Mouse (Mus musculus): ENCODE results near the gene Tmem63a. TPM values are rescaled to one million over a fixed set of nuclear protein-coding genes. Genes with fewer than 3 reads are reported as not detected.
A peak's percentile ranks its signal among the peaks of the same experiment; 100 is the strongest.
"Not testable (repeated sequence)": the region's sequence is repeated elsewhere in the genome, so short reads cannot be mapped to it uniquely, and the experiment has no call there.

Tmem63a gene
- polyA plus RNA-seq, 2 experiments: 18.2 to 47.9 TPM

DNA sequence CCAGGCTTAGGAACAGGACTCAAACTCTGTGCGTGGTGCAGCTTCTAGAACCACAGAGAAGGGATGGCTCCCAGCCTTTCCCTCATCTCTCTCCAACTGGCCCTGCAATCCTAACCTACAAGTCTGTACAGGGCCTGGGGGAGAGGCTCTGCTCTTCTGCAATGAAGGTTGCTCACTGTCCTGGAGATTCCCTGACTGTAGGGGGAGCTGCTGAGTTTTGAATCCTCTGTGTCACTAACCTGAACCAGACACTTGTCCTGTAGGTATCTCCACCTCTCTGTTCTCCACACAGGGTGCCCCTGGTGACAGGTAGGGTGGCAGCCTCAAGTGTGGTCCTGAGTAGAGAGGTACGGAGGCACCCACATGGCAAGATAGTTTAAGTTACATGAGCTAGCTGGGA lies 38.3 kb downstream of the Tmem63a start:
- H3K27ac ChIP-seq (replicated peaks; ENCODE audit: low read depth, low read length): no peak overlapping the region
- no peaks in the 10 kb centered on the region for H3K9me3 ChIP-seq (ENCODE audit: control insufficient read depth, low read length)
- H3K27me3 ChIP-seq (ENCODE audit: control insufficient read depth, insufficient read depth, low read length): no peaks in the 10 kb centered on the region
- ATAC-seq (ENCODE audit: low FRiP score, low read depth) (no peak), DNase-seq (ENCODE audit: low spot score) (no peak)
- H3K4me2 ChIP-seq (replicated peaks; ENCODE audit: low read depth, low read length, severe bottlenecking): no peak overlapping the region
- no peak for TF ChIP-seq POLR2A (IDR thresholded peaks at IDR 0.05; ENCODE audit: borderline replicate concordance, extremely low read depth, insufficient read depth, insufficient read length)
- no peaks in the 10 kb centered on the region for H3K36me3 ChIP-seq (ENCODE audit: control insufficient read depth, insufficient read depth, low read length)
- H3K9ac ChIP-seq (ENCODE audit: low read depth, low read length, severe bottlenecking): no peak overlapping the region
- H3K4me3 ChIP-seq (replicated peaks; ENCODE audit: low read length): no peak overlapping the region
- WGBS: 64% methylated on average over 2 of the region's 2 CpGs
- no peaks in the 10 kb centered on the region for H3K4me1 ChIP-seq (ENCODE audit: control insufficient read depth, insufficient read depth, low read length)

DNA sequence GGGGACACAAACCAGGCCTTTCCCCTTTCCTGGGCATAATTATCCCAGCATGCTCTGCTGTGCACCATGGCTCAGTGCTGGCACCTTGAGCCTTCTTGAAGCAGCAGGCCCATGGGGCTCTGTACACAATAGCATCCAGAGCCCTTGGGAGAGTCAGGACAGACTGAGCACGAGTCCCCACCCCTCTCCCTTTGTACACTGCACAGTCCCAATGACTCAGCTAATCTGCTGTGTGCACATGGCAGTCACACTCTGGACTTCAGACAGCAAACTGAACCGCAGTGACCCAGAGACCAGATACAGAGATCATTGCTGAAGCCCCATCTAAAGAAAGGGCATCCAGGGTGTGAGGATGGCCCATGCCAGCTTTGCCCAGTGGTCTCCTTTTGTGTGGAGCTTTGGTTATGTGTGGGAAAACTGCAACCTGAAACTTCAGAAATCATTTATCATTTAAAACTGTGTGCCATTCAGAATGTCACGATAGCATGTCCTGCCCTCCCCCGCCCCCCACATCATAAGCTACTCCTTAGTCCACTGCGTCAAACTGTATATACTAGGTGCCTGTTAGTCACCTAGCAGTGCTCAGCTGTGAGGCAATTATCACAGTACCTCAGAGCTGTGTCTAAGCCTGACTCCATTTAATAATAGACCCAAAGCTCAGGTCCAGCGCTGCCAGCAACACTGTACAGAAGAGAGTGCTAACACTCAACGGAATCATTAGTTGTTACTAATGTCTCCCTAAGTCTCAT lies 39.3 kb downstream of the Tmem63a start:
- H3K4me3 ChIP-seq (replicated peaks; ENCODE audit: low read length); ATAC-seq (ENCODE audit: low FRiP score, low read depth); H3K27me3 ChIP-seq (ENCODE audit: control insufficient read depth, insufficient read depth, low read length); H3K9me3 ChIP-seq (ENCODE audit: control insufficient read depth, low read length); H3K27ac ChIP-seq (replicated peaks; ENCODE audit: low read depth, low read length); H3K9ac ChIP-seq (ENCODE audit: low read depth, low read length, severe bottlenecking); H3K36me3 ChIP-seq (ENCODE audit: control insufficient read depth, insufficient read depth, low read length); DNase-seq (ENCODE audit: low spot score); H3K4me2 ChIP-seq (replicated peaks; ENCODE audit: low read depth, low read length, severe bottlenecking); H3K4me1 ChIP-seq (ENCODE audit: control insufficient read depth, insufficient read depth, low read length): not testable (repeated sequence)
- WGBS: 77% methylated on average over 7 of the region's 7 CpGs

DNA sequence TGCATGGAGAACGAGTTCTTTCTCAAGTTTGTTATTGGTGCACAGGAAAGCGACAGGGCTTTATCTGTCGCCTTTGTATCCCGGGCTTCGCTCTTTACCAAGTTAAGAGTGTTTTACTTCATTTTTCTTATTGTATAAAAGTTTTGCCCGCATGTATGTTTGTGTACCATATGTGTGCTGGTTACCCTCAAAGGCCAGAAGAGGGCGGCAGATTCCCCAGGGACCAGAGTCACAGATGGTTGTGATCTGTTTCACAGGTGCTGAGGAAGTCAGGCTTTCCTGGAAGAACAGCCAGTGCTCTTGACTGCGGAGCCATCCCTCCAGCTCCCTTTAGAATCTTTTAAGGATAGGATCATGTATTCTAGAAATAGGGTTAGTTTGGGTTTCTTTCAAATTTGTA lies 44.6 kb downstream of the Tmem63a start:
- no peaks in the 10 kb centered on the region for H3K27me3 ChIP-seq (ENCODE audit: control insufficient read depth, insufficient read depth, low read length)
- no peak overlapping the region for H3K4me3 ChIP-seq (replicated peaks; ENCODE audit: low read length)
- H3K4me1 ChIP-seq (ENCODE audit: control insufficient read depth, insufficient read depth, low read length): no peaks in the 10 kb centered on the region
- no peaks in the 10 kb centered on the region for H3K9me3 ChIP-seq (ENCODE audit: control insufficient read depth, low read length)
- 89% methylated on average over 8 of the region's 8 CpGs for WGBS
- DNase-seq (ENCODE audit: low spot score) (no peak), ATAC-seq (ENCODE audit: low FRiP score, low read depth) (no peak)
- H3K9ac ChIP-seq (ENCODE audit: low read depth, low read length, severe bottlenecking): no peak overlapping the region
- no peaks in the 10 kb centered on the region for H3K36me3 ChIP-seq (ENCODE audit: control insufficient read depth, insufficient read depth, low read length)
- H3K4me2 ChIP-seq (replicated peaks; ENCODE audit: low read depth, low read length, severe bottlenecking): no peak overlapping the region
- H3K27ac ChIP-seq (replicated peaks; ENCODE audit: low read depth, low read length): no peak overlapping the region
- TF ChIP-seq POLR2A (IDR thresholded peaks at IDR 0.05; ENCODE audit: borderline replicate concordance, extremely low read depth, insufficient read depth, insufficient read length): no peak

DNA sequence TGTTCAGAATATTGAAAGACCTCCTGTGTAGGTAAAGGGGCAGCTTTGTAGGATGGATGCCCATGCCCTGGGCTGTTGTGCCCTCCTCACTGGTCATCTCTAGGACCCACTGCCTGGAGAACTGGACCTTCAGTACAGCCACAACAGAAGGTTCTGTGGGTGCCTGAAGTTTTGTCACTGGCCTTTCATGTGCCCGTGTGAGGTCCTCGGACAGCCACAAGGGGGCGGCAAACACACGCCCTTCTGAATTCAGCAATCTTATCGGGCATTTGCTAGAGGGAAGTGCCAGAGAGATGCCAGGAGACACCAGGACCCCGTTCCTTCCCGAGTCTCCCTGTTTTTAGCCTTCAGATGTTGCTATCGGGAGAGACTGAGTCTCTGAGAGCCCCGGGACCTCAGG lies 45.6 kb downstream of the Tmem63a start:
- Histone ChIP-seq H3K4me2 (replicated peaks; ENCODE audit: low read depth, low read length, severe bottlenecking) (no peak overlapping the region), H3K36me3 (ENCODE audit: control insufficient read depth, insufficient read depth, low read length) (no peaks in the 10 kb centered on the region), H3K27me3 (ENCODE audit: control insufficient read depth, insufficient read depth, low read length) (no peaks in the 10 kb centered on the region), H3K27ac (replicated peaks; ENCODE audit: low read depth, low read length) (no peak overlapping the region), H3K4me3 (replicated peaks; ENCODE audit: low read length) (no peak overlapping the region), H3K9me3 (ENCODE audit: control insufficient read depth, low read length) (no peaks in the 10 kb centered on the region), H3K4me1 (ENCODE audit: control insufficient read depth, insufficient read depth, low read length) (no peaks in the 10 kb centered on the region), H3K9ac (ENCODE audit: low read depth, low read length, severe bottlenecking) (no peak overlapping the region; the same call in 1 of the 2 replicates)
- DNase-seq (ENCODE audit: low spot score) (peak; percentile 72), ATAC-seq (ENCODE audit: low FRiP score, low read depth) (peak; percentile 44; the same call in 1 of the 2 replicates)
- 2% methylated on average over 9 of the region's 9 CpGs for WGBS
- no peak for TF ChIP-seq POLR2A (IDR thresholded peaks at IDR 0.05; ENCODE audit: borderline replicate concordance, extremely low read depth, insufficient read depth, insufficient read length)

DNA sequence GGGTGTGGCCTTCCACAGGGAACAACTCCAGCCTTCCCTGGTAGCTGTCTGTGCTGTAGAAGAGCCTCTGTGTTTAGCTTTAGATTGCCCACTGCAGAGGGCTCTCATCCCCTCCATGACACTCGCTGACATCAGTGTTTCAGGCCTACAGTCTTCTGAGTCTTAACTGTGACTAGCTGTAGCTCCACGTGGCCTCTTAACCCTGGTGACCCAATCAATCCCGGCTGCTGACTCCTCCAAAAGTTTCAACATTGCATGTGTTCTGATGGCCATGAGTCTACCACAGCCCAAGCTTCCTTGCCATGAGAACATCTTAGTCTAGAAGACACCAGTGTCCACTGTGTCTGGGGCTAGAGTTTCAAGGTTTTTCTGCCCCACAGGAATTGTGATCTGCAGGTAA lies 48.5 kb downstream of the Tmem63a start:
- ATAC-seq (ENCODE audit: low FRiP score, low read depth): no peak
- Histone ChIP-seq H3K4me1 (ENCODE audit: control insufficient read depth, insufficient read depth, low read length) (no peaks in the 10 kb centered on the region), H3K36me3 (ENCODE audit: control insufficient read depth, insufficient read depth, low read length) (no peaks in the 10 kb centered on the region), H3K4me3 (replicated peaks; ENCODE audit: low read length) (no peak overlapping the region), H3K27me3 (ENCODE audit: control insufficient read depth, insufficient read depth, low read length) (no peaks in the 10 kb centered on the region), H3K4me2 (replicated peaks; ENCODE audit: low read depth, low read length, severe bottlenecking) (no peak overlapping the region), H3K9ac (ENCODE audit: low read depth, low read length, severe bottlenecking) (no peak overlapping the region), H3K27ac (replicated peaks; ENCODE audit: low read depth, low read length) (no peak overlapping the region), H3K9me3 (ENCODE audit: control insufficient read depth, low read length) (no peaks in the 10 kb centered on the region)
- 65% methylated on average over 3 of the region's 3 CpGs for WGBS
- no peak for DNase-seq (ENCODE audit: low spot score)
- no peak for TF ChIP-seq POLR2A (IDR thresholded peaks at IDR 0.05; ENCODE audit: borderline replicate concordance, extremely low read depth, insufficient read depth, insufficient read length)

Measured in limb, embryonic 14.5 days (tissue).